ENCODE assay signal across 22 mouse cellular contexts in genomic region chr16:20699266-20699665, GRCm38 (mm10). TPM values are rescaled to one million over a fixed set of nuclear protein-coding genes. Genes with fewer than 3 reads are reported as not detected.
DNase-seq lines count a peak whose midpoint lies in the region; TF ChIP-seq lines count a peak whose summit lies in the region.
"Had no signal": no experiment of that assay in that cellular context is flagged by ENCODE, and none has a peak within 500 bp of the region (broad histone marks: within the 10 kb centered on the region; RNA-seq: fewer than 3 reads in every experiment).

No protein-coding gene starts in this region.

- no peak for TF ChIP-seq CTCF in cerebellum, adult 2 months (IDR thresholded peaks at IDR 0.05; ENCODE audit: borderline replicate concordance, insufficient read depth, low read depth, low read length)
- no peak for TF ChIP-seq CTCF in layer of hippocampus, adult 2 months (conservative IDR thresholded peaks at IDR 0.05)

- peak in 1 of 2 experiments; percentile 29 for DNase-seq in cerebellum, adult 2 months
- no peak for DNase-seq in cerebellum, adult 18-20 months
- DNase-seq in layer of hippocampus, adult 2 months (ENCODE audit: low spot score in 2 of 2): no peak
- DNase-seq in layer of hippocampus, adult 11-12 months (ENCODE audit: low spot score): no peak
- DNase-seq in limb, embryonic 10.5 days (ENCODE audit: low spot score): no peak
- no peak for DNase-seq in spleen, postnatal 14 days (ENCODE audit: low spot score in 2 of 2)
- DNase-seq: adrenal gland, postnatal 10 days; forebrain, postnatal 0 days; gastrocnemius, adult 2 months; gastrocnemius, postnatal 14 days; heart, adult 18-20 months; heart, postnatal 4 days had no signal

- peaks cover 35% of the 10 kb centered on the region for H3K4me1 ChIP-seq in cerebellum, adult 2 months (ENCODE audit: control insufficient read depth, insufficient read depth, low read length)
- peaks cover 59% of the 10 kb centered on the region for H3K4me1 ChIP-seq in limb, embryonic 10.5 days

- H3K36me3 ChIP-seq in limb, embryonic 10.5 days: peaks cover 11% of the 10 kb centered on the region
- H3K36me3 ChIP-seq: heart, embryonic 10.5 days had no signal

- no peak for TF ChIP-seq POLR2A in cerebellum, adult 2 months (IDR thresholded peaks at IDR 0.05; ENCODE audit: borderline replicate concordance, insufficient read depth, low read length)

- H3K9me3 ChIP-seq in limb, embryonic 10.5 days (replicated peaks): no peaks in the 10 kb centered on the region
- H3K9me3 ChIP-seq: embryonic facial prominence, embryonic 12.5 days; embryonic facial prominence, embryonic 15.5 days; heart, embryonic 10.5 days; heart, embryonic 13.5 days had no signal

- H3K27me3 ChIP-seq in cerebellum, adult 2 months (ENCODE audit: control insufficient read depth, insufficient read depth, low read length): no peaks in the 10 kb centered on the region
- peaks cover 23% of the 10 kb centered on the region for H3K27me3 ChIP-seq in limb, embryonic 10.5 days (ENCODE audit: low read depth, poor library complexity, severe bottlenecking)
- H3K27me3 ChIP-seq: embryonic facial prominence, embryonic 12.5 days; embryonic facial prominence, embryonic 15.5 days had no signal

- no peak overlapping the region for H3K4me3 ChIP-seq in cerebellum, adult 2 months (replicated peaks; ENCODE audit: insufficient read depth, low read depth, low read length)
- peak overlapping the region; percentile 79; the same call in 1 of the 2 replicates for H3K4me3 ChIP-seq in layer of hippocampus, adult 2 months
- no peak overlapping the region for H3K4me3 ChIP-seq in limb, embryonic 10.5 days
- H3K4me3 ChIP-seq: embryonic facial prominence, embryonic 12.5 days; embryonic facial prominence, embryonic 15.5 days; gastrocnemius, adult 2 months; heart, embryonic 10.5 days; heart, embryonic 13.5 days had no signal

- 57% methylated on average over 5 of the region's 5 CpGs for WGBS in cerebellum, adult 2 months
- WGBS in limb, embryonic 10.5 days: 79% methylated on average over 5 of the region's 5 CpGs

- H3K27ac ChIP-seq in cerebellum, adult 2 months (ENCODE audit: insufficient read depth, low read length): peak overlapping the region; percentile 89; the same call in 1 of the 2 replicates
- H3K27ac ChIP-seq in layer of hippocampus, adult 2 months: peak overlapping the region; percentile 69
- 0 out of 2 replicates have a peak overlapping the region, but pooled peaks have one; percentile 7 for H3K27ac ChIP-seq in limb, embryonic 10.5 days
- H3K27ac ChIP-seq: embryonic facial prominence, embryonic 12.5 days; embryonic facial prominence, embryonic 15.5 days; gastrocnemius, adult 2 months; heart, embryonic 10.5 days; heart, embryonic 13.5 days; hindbrain, embryonic 14.5 days; hindbrain, postnatal 0 days had no signal

RNA-seq across cellular contexts. Expression of gene Fam131a, which starts 6.2 kb away (rescaled TPM):
- 123 and 137 TPM in 2 replicates for polyA plus RNA-seq in cerebellum, adult 2 months (2012; rRNA removed)
- total RNA-seq in layer of hippocampus, adult 2 months (2021): 100 to 1,000 TPM; 450 to 457 TPM
- polyA plus RNA-seq in limb, embryonic 10.5 days (2016; fragmentation: Nextera tagmentation; extraction: Ambion mirVana): 2.7 and 3.8 TPM in 2 replicates
- total RNA-seq: common myeloid progenitor, adult 5-6 weeks had no signal

RNA-seq across cellular contexts. Expression of gene Polr2h, which starts 18.2 kb away (rescaled TPM):
- polyA plus RNA-seq in cerebellum, adult 2 months (2012; rRNA removed): 38.6 and 41.2 TPM in 2 replicates
- 10 to 100 TPM; 26.1 TPM for total RNA-seq in layer of hippocampus, adult 2 months (2021)
- polyA plus RNA-seq in limb, embryonic 10.5 days (2016; fragmentation: Nextera tagmentation; extraction: Ambion mirVana): 148 and 173 TPM in 2 replicates

RNA-seq across cellular contexts. Expression of gene Clcn2, which starts 18.3 kb away (rescaled TPM):
- 94.4 and 97.2 TPM in 2 replicates for polyA plus RNA-seq in cerebellum, adult 2 months (2012; rRNA removed)
- 10 to 100 TPM; 74.2 to 79.5 TPM for total RNA-seq in layer of hippocampus, adult 2 months (2021)
- polyA plus RNA-seq in limb, embryonic 10.5 days (2016; fragmentation: Nextera tagmentation; extraction: Ambion mirVana): 14.1 and 18.5 TPM in 2 replicates

RNA-seq across cellular contexts. Expression of gene Eif4g1, which starts 31.2 kb away (rescaled TPM):
- polyA plus RNA-seq in cerebellum, adult 2 months (2012; rRNA removed): 184 and 193 TPM in 2 replicates
- total RNA-seq in layer of hippocampus, adult 2 months (2021): 100 to 1,000 TPM; 283 to 297 TPM
- 267 and 277 TPM in 2 replicates for polyA plus RNA-seq in limb, embryonic 10.5 days (2016; fragmentation: Nextera tagmentation; extraction: Ambion mirVana)

RNA-seq across cellular contexts. Expression of gene Chrd, which starts 33.7 kb away (rescaled TPM):
- polyA plus RNA-seq in cerebellum, adult 2 months (2012; rRNA removed): 60.1 and 71.4 TPM in 2 replicates
- total RNA-seq in layer of hippocampus, adult 2 months (2021): 10 to 100 TPM; 87.0 to 90.7 TPM
- 0.41 and 1.6 TPM in 2 replicates for polyA plus RNA-seq in limb, embryonic 10.5 days (2016; fragmentation: Nextera tagmentation; extraction: Ambion mirVana)
- total RNA-seq: common myeloid progenitor, adult 5-6 weeks had no signal
- polyA plus RNA-seq: activated CD4-positive, CD25-positive, alpha-beta regulatory T cell, adult 4 months; CD4-positive, CD25-positive, alpha-beta regulatory T cell, adult 4 months; inflammation-experienced regulatory T-cells, adult 6 months had no signal

Comparison
In these comparisons a context has a peak if more than half of its experiments do, and no peak if none do; other contexts are left out.
1. H3K27ac ChIP-seq: peak in every context shown above with its lines; median percentile 89 in cerebellum, adult 2 months; 69 in layer of hippocampus, adult 2 months; 7 in limb, embryonic 10.5 days.
2. RNA of gene Fam131a, which starts 6.2 kb away (polyA plus RNA-seq): 123 to 137 TPM in cerebellum, adult 2 months; 2.7 to 3.8 TPM in limb, embryonic 10.5 days; every median in the first group is over 10 times any median in the second.